Mouse (Mus musculus) heart, postnatal 0 days (tissue): ENCODE results near the gene Gpr108.

Experiments
- CTCF ChIP-seq: IDR thresholded peaks from 2 replicates; pipeline ENCODE4 v1.5.1; 2016; ENCODE audit warnings: antibody characterized with exemption, control low read depth, low read depth
- EP300 ChIP-seq: IDR thresholded peaks from 2 replicates; pipeline ENCODE4 v1.6.1; 2016; ENCODE audit warnings: antibody characterized with exemption, low read depth

- TF ChIP-seq CTCF (no peak), EP300 (no peak)
Measured at GRCm38 (mm10) chr17:57286718-57287355, 38.6 kb upstream of the Gpr108 start.
